Mouse (Mus musculus): ENCODE results near the gene Opa3. TPM values are rescaled to one million over a fixed set of nuclear protein-coding genes. Genes with fewer than 3 reads are reported as not detected.
A peak's percentile ranks its signal among the peaks of the same experiment; 100 is the strongest.

The Opa3 gene
- polyA plus RNA-seq, 1 experiment: 14.7 TPM

- Histone ChIP-seq H3K36me3 (ENCODE audit: control insufficient read depth, insufficient read depth, low read length) (no peaks in the 10 kb centered on the region), H3K27ac (ENCODE audit: insufficient read depth, low read length) (no peak overlapping the region), H3K4me3 (ENCODE audit: extremely low read depth, insufficient read depth, insufficient read length) (no peak overlapping the region), H3K4me1 (ENCODE audit: control insufficient read depth, insufficient read depth, insufficient read length) (no peaks in the 10 kb centered on the region; the same call in 1 of the 2 replicates), H3K27me3 (ENCODE audit: control insufficient read depth, insufficient read depth, low read length) (0 out of 2 replicates have a peak, but pooled peaks cover 1% of the 10 kb centered on the region)
- DNase-seq (ENCODE audit: low read depth in 1 of 2, low spot score in 2 of 2): no peak
- no peak for TF ChIP-seq POLR2A (IDR thresholded peaks at IDR 0.05; ENCODE audit: low read depth, low read length)
- WGBS: 93% methylated on average over 14 of the region's 14 CpGs
These were observed 5.3 kb upstream of the Opa3 start for GRCm38 (mm10) chr7:19222875-19223274.

DNA sequence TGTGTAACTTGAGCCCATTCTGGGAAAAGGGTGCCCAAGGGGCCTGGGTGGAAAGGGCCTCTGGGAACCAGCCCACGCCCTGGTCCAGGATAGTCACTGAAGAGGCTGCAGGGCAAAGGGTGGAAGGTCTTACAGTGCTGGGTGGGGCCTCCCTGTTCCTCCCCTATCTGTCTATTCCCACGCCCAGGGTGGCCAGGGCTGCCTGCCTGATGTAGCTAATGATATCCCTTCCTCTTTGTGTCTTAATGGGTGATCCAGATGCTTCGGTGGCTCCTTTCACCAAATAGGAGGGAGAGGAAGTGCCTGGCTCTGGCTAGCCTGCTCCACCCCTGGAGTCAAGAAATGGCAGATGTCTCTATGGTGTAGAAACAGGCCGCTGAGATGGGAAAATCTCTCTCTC, 3.2 kb upstream of the Opa3 start:
- DNase-seq (ENCODE audit: low read depth in 1 of 2, low spot score in 2 of 2): no peak
- no peak for TF ChIP-seq POLR2A (IDR thresholded peaks at IDR 0.05; ENCODE audit: low read depth, low read length)
- TF ChIP-seq CTCF (IDR thresholded peaks at IDR 0.05; ENCODE audit: extremely low read depth, insufficient read depth, insufficient read length, insufficient replicate concordance): no peak
- 80% methylated on average over 4 of the region's 4 CpGs for WGBS
- Histone ChIP-seq H3K4me3 (ENCODE audit: extremely low read depth, insufficient read depth, insufficient read length) (no peak overlapping the region), H3K36me3 (ENCODE audit: control insufficient read depth, insufficient read depth, low read length) (no peaks in the 10 kb centered on the region), H3K27ac (ENCODE audit: insufficient read depth, low read length) (no peak overlapping the region), H3K4me1 (ENCODE audit: control insufficient read depth, insufficient read depth, insufficient read length) (peaks cover 3% of the 10 kb centered on the region; the same call in 1 of the 2 replicates), H3K27me3 (ENCODE audit: control insufficient read depth, insufficient read depth, low read length) (no peaks in the 10 kb centered on the region)

DNA sequence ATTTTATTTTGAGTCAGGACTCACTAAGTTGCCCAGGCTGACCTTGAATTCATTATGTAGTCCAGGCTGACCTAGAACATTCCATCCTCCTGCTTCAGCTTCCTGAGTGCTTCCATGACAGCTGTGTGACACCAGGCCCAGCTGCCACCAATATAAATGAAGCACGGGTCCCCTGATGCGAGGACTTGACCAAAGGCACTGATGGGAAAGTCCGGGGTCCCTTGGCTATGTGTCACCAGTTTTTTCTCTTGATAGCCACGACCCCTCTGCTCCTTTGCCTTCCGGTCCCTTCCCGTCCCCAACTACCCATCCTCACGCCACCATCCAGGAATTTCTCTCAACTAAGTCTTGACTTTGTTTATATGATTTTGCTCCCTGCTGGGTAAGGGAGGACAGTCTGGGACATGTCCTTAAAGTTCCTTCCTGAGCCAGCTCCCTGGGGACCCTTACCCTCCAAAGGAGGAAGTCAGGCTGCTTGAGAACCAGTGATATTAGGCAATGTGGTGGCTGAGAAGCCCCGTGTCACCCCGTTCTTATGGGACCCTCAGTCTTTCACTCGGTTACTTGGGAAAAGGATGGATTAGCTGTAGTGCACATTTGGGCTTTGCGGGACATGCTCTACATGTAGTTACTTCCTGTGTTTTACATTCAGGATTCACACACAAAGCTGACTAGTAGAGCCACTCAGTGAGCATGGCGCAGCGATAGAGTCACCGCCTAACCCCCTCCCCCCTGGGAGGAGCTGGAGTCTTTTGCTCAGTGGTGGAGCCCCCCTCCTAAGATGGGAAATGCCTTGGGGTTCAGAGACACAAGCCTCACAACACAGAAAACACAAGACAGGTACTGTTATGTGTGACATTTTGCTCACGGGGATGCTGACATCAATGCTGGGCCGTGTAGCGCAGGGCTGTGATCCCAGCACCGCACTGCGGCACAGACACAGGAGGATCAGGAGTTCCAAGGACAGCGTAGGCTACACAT, 1.0 kb upstream of the Opa3 start:
- no peaks in the 10 kb centered on the region for H3K27me3 ChIP-seq (ENCODE audit: control insufficient read depth, insufficient read depth, low read length)
- H3K4me3 ChIP-seq (ENCODE audit: extremely low read depth, insufficient read depth, insufficient read length): peak overlapping the region; percentile 71
- H3K4me1 ChIP-seq (ENCODE audit: control insufficient read depth, insufficient read depth, insufficient read length): peaks cover 3% of the 10 kb centered on the region; the same call in 1 of the 2 replicates
- DNase-seq (ENCODE audit: low read depth in 1 of 2, low spot score in 2 of 2): peak; percentile 18 to 31
- TF ChIP-seq POLR2A (IDR thresholded peaks at IDR 0.05; ENCODE audit: low read depth, low read length) (no peak), CTCF (IDR thresholded peaks at IDR 0.05; ENCODE audit: extremely low read depth, insufficient read depth, insufficient read length, insufficient replicate concordance) (no peak)
- no peaks in the 10 kb centered on the region for H3K36me3 ChIP-seq (ENCODE audit: control insufficient read depth, insufficient read depth, low read length)
- WGBS: 23% methylated on average over 20 of the region's 20 CpGs
- peak overlapping the region; percentile 81 for H3K27ac ChIP-seq (ENCODE audit: insufficient read depth, low read length)

DNA sequence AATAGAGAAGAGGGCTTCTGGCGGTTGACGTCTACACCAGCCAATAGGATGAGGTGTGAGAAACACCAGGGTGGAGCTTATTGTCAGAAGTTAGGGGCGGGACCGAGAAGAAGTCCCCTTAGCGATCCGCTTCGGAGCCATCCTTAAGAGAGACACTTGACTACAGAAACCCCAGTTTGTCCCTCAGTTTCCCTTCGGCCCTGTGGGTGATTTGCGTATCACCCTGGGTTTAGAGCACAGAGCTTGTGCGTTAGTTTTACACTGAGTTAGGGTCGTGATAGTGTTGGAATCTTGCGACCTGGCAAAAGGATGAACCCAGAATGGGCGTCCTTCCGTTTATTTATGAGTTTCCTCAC, 637 bp downstream of the Opa3 start:
- Histone ChIP-seq H3K27me3 (ENCODE audit: control insufficient read depth, insufficient read depth, low read length) (no peaks in the 10 kb centered on the region), H3K4me3 (ENCODE audit: extremely low read depth, insufficient read depth, insufficient read length) (peak overlapping the region; percentile 70), H3K4me1 (ENCODE audit: control insufficient read depth, insufficient read depth, insufficient read length) (peaks cover 3% of the 10 kb centered on the region; the same call in 1 of the 2 replicates), H3K27ac (ENCODE audit: insufficient read depth, low read length) (peak overlapping the region; percentile 78), H3K36me3 (ENCODE audit: control insufficient read depth, insufficient read depth, low read length) (no peaks in the 10 kb centered on the region)
- under 1% methylated on average over 14 of the region's 14 CpGs for WGBS
- peak; percentile 18; the same call in 1 of the 2 replicates for TF ChIP-seq POLR2A (IDR thresholded peaks at IDR 0.05; ENCODE audit: low read depth, low read length)
- no peak for TF ChIP-seq CTCF (IDR thresholded peaks at IDR 0.05; ENCODE audit: extremely low read depth, insufficient read depth, insufficient read length, insufficient replicate concordance)
- no peak for DNase-seq (ENCODE audit: low read depth in 1 of 2, low spot score in 2 of 2)

DNA sequence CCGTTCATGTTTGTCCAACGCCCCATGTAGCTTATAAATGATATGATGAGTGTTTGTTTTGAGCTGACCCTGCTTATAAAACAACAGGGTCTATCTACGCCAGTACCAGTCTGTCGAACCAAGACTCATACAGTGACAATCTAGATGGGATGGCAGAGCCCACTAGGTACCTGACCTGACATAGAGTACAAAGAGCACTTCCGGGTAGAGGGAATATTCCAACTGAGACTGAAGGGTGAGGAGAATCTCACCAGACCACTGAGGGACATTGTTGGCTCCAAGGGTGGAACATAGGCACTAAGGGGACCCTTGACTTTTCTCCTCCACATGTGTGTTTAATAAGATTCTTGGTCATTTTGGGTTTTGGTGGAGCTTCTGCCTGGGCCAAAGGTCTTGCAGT, 1.3 kb downstream of the Opa3 start:
- H3K27ac ChIP-seq (ENCODE audit: insufficient read depth, low read length): peak overlapping the region; percentile 78; the same call in 1 of the 2 replicates
- peaks cover 3% of the 10 kb centered on the region; the same call in 1 of the 2 replicates for H3K4me1 ChIP-seq (ENCODE audit: control insufficient read depth, insufficient read depth, insufficient read length)
- DNase-seq (ENCODE audit: low read depth in 1 of 2, low spot score in 2 of 2): no peak
- peak overlapping the region; percentile 70 for H3K4me3 ChIP-seq (ENCODE audit: extremely low read depth, insufficient read depth, insufficient read length)
- H3K27me3 ChIP-seq (ENCODE audit: control insufficient read depth, insufficient read depth, low read length): no peaks in the 10 kb centered on the region
- H3K36me3 ChIP-seq (ENCODE audit: control insufficient read depth, insufficient read depth, low read length): no peaks in the 10 kb centered on the region
- WGBS: 23% methylated on average over 5 of the region's 5 CpGs
- TF ChIP-seq POLR2A (IDR thresholded peaks at IDR 0.05; ENCODE audit: low read depth, low read length) (no peak), CTCF (IDR thresholded peaks at IDR 0.05; ENCODE audit: extremely low read depth, insufficient read depth, insufficient read length, insufficient replicate concordance) (no peak)

- H3K27me3 ChIP-seq (ENCODE audit: control insufficient read depth, insufficient read depth, low read length): no peaks in the 10 kb centered on the region
- DNase-seq (ENCODE audit: low read depth in 1 of 2, low spot score in 2 of 2): no peak
- H3K4me3 ChIP-seq (ENCODE audit: extremely low read depth, insufficient read depth, insufficient read length): no peak overlapping the region
- no peak for TF ChIP-seq POLR2A (IDR thresholded peaks at IDR 0.05; ENCODE audit: low read depth, low read length)
- no peak for TF ChIP-seq CTCF (IDR thresholded peaks at IDR 0.05; ENCODE audit: extremely low read depth, insufficient read depth, insufficient read length, insufficient replicate concordance)
- WGBS: 96% methylated on average over 2 of the region's 2 CpGs
- no peaks in the 10 kb centered on the region for H3K36me3 ChIP-seq (ENCODE audit: control insufficient read depth, insufficient read depth, low read length)
- peaks cover 3% of the 10 kb centered on the region; the same call in 1 of the 2 replicates for H3K4me1 ChIP-seq (ENCODE audit: control insufficient read depth, insufficient read depth, insufficient read length)
- H3K27ac ChIP-seq (ENCODE audit: insufficient read depth, low read length): no peak overlapping the region
These were observed 2.0 kb downstream of the Opa3 start for GRCm38 (mm10) chr7:19230041-19230580.

Data from spleen, adult 2 months (tissue).